Mouse (Mus musculus): ENCODE measurements around the gene Aasdhppt. TPM values are rescaled to one million over a fixed set of nuclear protein-coding genes. Genes with fewer than 3 reads are reported as not detected.
A peak's percentile ranks its signal among the peaks of the same experiment; 100 is the strongest.

The Aasdhppt gene
- 32.4 and 33.7 TPM in 2 replicates for polyA plus RNA-seq (2015; fragmentation: Nextera tagmentation; extraction: Ambion mirVana)

GRCm38 (mm10) chr9:4309351-4310085 is at the start of gene Aasdhppt, which contains the start of gene Kbtbd3:
Gene Aasdhppt (minus strand): TSS chr9:4309471.
Gene Kbtbd3 (plus strand): TSS chr9:4309833.
- no peaks in the 10 kb centered on the region for H3K27me3 ChIP-seq
- H3K4me3 ChIP-seq, result peak within 1 kb of the TSS; percentile 73
- peak within 1 kb of the TSS; percentile 88 for H3K9ac ChIP-seq
- under 1% methylated on average over 53 of the region's 53 CpGs for WGBS
- H3K36me3 ChIP-seq, result no peaks in the 10 kb centered on the region
- H3K27ac ChIP-seq (replicated peaks), result peak within 1 kb of the TSS; percentile 93
- H3K9me3 ChIP-seq, result no peaks in the 10 kb centered on the region
- peak; percentile 98 for ATAC-seq (ENCODE audit: low read depth)
- H3K4me1 ChIP-seq (replicated peaks), result peaks cover 26% of the 10 kb centered on the region
- peak within 1 kb of the TSS; percentile 75 for H3K4me2 ChIP-seq

- 95% methylated on average over 1 of the region's 1 CpGs for WGBS
- no peaks in the 10 kb centered on the region for H3K36me3 ChIP-seq
- no peaks in the 10 kb centered on the region for H3K9me3 ChIP-seq
- no peak overlapping the region for H3K9ac ChIP-seq
- H3K27me3 ChIP-seq, result no peaks in the 10 kb centered on the region
- no peaks in the 10 kb centered on the region for H3K4me1 ChIP-seq (replicated peaks)
- no peak overlapping the region for H3K4me2 ChIP-seq
- H3K4me3 ChIP-seq, result no peak overlapping the region
- H3K27ac ChIP-seq (replicated peaks), result no peak overlapping the region
- no peak for ATAC-seq (ENCODE audit: low read depth)
Measured at GRCm38 (mm10) chr9:4353163-4353562, 43.9 kb upstream of the Aasdhppt start.

GRCm38 (mm10) chr9:4318939-4319721 is 9.9 kb upstream of the Aasdhppt start:
- Histone ChIP-seq H3K36me3 (peaks cover 5% of the 10 kb centered on the region), H3K4me3 (no peak overlapping the region), H3K4me2 (no peak overlapping the region), H3K27me3 (no peaks in the 10 kb centered on the region), H3K4me1 (replicated peaks) (no peaks in the 10 kb centered on the region), H3K9me3 (no peaks in the 10 kb centered on the region; the same call in 1 of the 2 replicates), H3K27ac (replicated peaks) (no peak overlapping the region), H3K9ac (no peak overlapping the region)
- WGBS, result 91% methylated on average over 6 of the region's 6 CpGs
- no peak for ATAC-seq (ENCODE audit: low read depth)

GRCm38 (mm10) chr9:4315746-4316145 is 6.5 kb upstream of the Aasdhppt start:
- Histone ChIP-seq H3K4me1 (replicated peaks) (peaks cover 4% of the 10 kb centered on the region), H3K36me3 (no peaks in the 10 kb centered on the region), H3K9me3 (no peaks in the 10 kb centered on the region), H3K9ac (no peak overlapping the region), H3K4me2 (no peak overlapping the region), H3K27ac (replicated peaks) (no peak overlapping the region), H3K4me3 (no peak overlapping the region), H3K27me3 (no peaks in the 10 kb centered on the region)
- no peak for ATAC-seq (ENCODE audit: low read depth)
- WGBS, result 95% methylated on average over 2 of the region's 2 CpGs

- WGBS, result 95% methylated on average over 4 of the region's 4 CpGs
- Histone ChIP-seq H3K9ac (no peak overlapping the region), H3K4me1 (replicated peaks) (peaks cover 11% of the 10 kb centered on the region), H3K27ac (replicated peaks) (no peak overlapping the region), H3K9me3 (no peaks in the 10 kb centered on the region), H3K27me3 (no peaks in the 10 kb centered on the region), H3K4me2 (no peak overlapping the region), H3K4me3 (no peak overlapping the region), H3K36me3 (no peaks in the 10 kb centered on the region)
- ATAC-seq (ENCODE audit: low read depth), result no peak
Measured at GRCm38 (mm10) chr9:4313946-4314345, 4.7 kb upstream of the Aasdhppt start.

- Histone ChIP-seq H3K4me2 (peak overlapping the region; percentile 75; the same call in 1 of the 2 replicates), H3K9me3 (no peaks in the 10 kb centered on the region), H3K9ac (no peak overlapping the region), H3K36me3 (no peaks in the 10 kb centered on the region), H3K27ac (replicated peaks) (no peak overlapping the region), H3K4me3 (0 out of 2 replicates have a peak overlapping the region, but pooled peaks have one; percentile 73), H3K4me1 (replicated peaks) (peaks cover 25% of the 10 kb centered on the region), H3K27me3 (no peaks in the 10 kb centered on the region)
- ATAC-seq (ENCODE audit: low read depth), result no peak
- 89% methylated on average over 3 of the region's 3 CpGs for WGBS
Measured at GRCm38 (mm10) chr9:4311162-4311561, 1.9 kb upstream of the Aasdhppt start.

GRCm38 (mm10) chr9:4310706-4311105 is 1.4 kb upstream of the Aasdhppt start:
- Histone ChIP-seq H3K9me3 (no peaks in the 10 kb centered on the region), H3K9ac (peak overlapping the region; percentile 88), H3K27ac (replicated peaks) (peak overlapping the region; percentile 93), H3K4me1 (replicated peaks) (peaks cover 26% of the 10 kb centered on the region), H3K4me2 (peak overlapping the region; percentile 75), H3K27me3 (no peaks in the 10 kb centered on the region), H3K4me3 (peak overlapping the region; percentile 73), H3K36me3 (no peaks in the 10 kb centered on the region)
- ATAC-seq (ENCODE audit: low read depth), result no peak
- WGBS, result 79% methylated on average over 3 of the region's 3 CpGs

GRCm38 (mm10) chr9:4308628-4309350 is 482 bp downstream of the Aasdhppt start:
- H3K27me3 ChIP-seq, result no peaks in the 10 kb centered on the region
- ATAC-seq (ENCODE audit: low read depth), result peak; percentile 59
- H3K9me3 ChIP-seq, result no peaks in the 10 kb centered on the region

GRCm38 (mm10) chr9:4304867-4305266 is 4.4 kb downstream of the Aasdhppt start:
- no peak overlapping the region for H3K4me3 ChIP-seq
- 67% methylated on average over 1 of the region's 1 CpGs for WGBS
- ATAC-seq (ENCODE audit: low read depth), result no peak

More at GRCm38 (mm10) chr9:4308628-4309350, 482 bp downstream of the Aasdhppt start:
- Histone ChIP-seq H3K36me3 (no peaks in the 10 kb centered on the region), H3K4me1 (replicated peaks) (peaks cover 26% of the 10 kb centered on the region), H3K9ac (peak overlapping the region; percentile 88), H3K4me2 (peak overlapping the region; percentile 75), H3K27ac (replicated peaks) (peak overlapping the region; percentile 93), H3K4me3 (peak overlapping the region; percentile 73)
- under 1% methylated on average over 36 of the region's 36 CpGs for WGBS

GRCm38 (mm10) chr9:4300466-4300865 is 8.8 kb downstream of the Aasdhppt start:
- Histone ChIP-seq H3K9ac (no peak overlapping the region), H3K27me3 (no peaks in the 10 kb centered on the region), H3K36me3 (peaks cover 32% of the 10 kb centered on the region), H3K4me3 (no peak overlapping the region), H3K27ac (replicated peaks) (no peak overlapping the region), H3K4me2 (no peak overlapping the region), H3K4me1 (replicated peaks) (no peaks in the 10 kb centered on the region), H3K9me3 (no peaks in the 10 kb centered on the region)
- WGBS, result 97% methylated on average over 2 of the region's 2 CpGs
- ATAC-seq (ENCODE audit: low read depth), result no peak

More at GRCm38 (mm10) chr9:4304867-4305266, 4.4 kb downstream of the Aasdhppt start:
- peaks cover 17% of the 10 kb centered on the region for H3K36me3 ChIP-seq
- H3K27me3 ChIP-seq, result no peaks in the 10 kb centered on the region
- peaks cover 15% of the 10 kb centered on the region for H3K4me1 ChIP-seq (replicated peaks)
- no peaks in the 10 kb centered on the region for H3K9me3 ChIP-seq
- no peak overlapping the region for H3K9ac ChIP-seq
- no peak overlapping the region for H3K4me2 ChIP-seq
- no peak overlapping the region for H3K27ac ChIP-seq (replicated peaks)

GRCm38 (mm10) chr9:4283850-4284249 is 25.4 kb downstream of the Aasdhppt start:
- WGBS, result 0% methylated on average over 3 of the region's 3 CpGs
- H3K4me1 ChIP-seq (replicated peaks), result no peaks in the 10 kb centered on the region
- H3K9ac ChIP-seq, result no peak overlapping the region
- H3K4me3 ChIP-seq, result no peak overlapping the region
- H3K27me3 ChIP-seq, result no peaks in the 10 kb centered on the region
- no peak for ATAC-seq (ENCODE audit: low read depth)
- no peaks in the 10 kb centered on the region for H3K9me3 ChIP-seq
- H3K36me3 ChIP-seq, result peaks cover 18% of the 10 kb centered on the region; the same call in 1 of the 2 replicates
- no peak overlapping the region for H3K4me2 ChIP-seq
- no peak overlapping the region for H3K27ac ChIP-seq (replicated peaks)

Data from neural tube, embryonic 13.5 days (tissue).